Mouse (Mus musculus) cerebellum, adult 9-10 months (tissue): ENCODE measurements around the gene Olfr133.
"Not testable (repeated sequence)": the region's sequence is repeated elsewhere in the genome, so short reads cannot be mapped to it uniquely, and the experiment has no call there.

Source experiments
- DNase-seq: peaks from one replicate; pipeline ENCODE4 v3.0.0; 2022

The Olfr133 gene

GRCm38 (mm10) chr17:38144981-38145380, at the start of gene Olfr133:
Olfr133 (plus strand) TSS chr17:38145281.
- DNase-seq, result no peak

- DNase-seq, result not testable (repeated sequence)
Measured at GRCm38 (mm10) chr17:38124199-38124598, 20.9 kb upstream of the Olfr133 start.

- DNase-seq, result not testable (repeated sequence)
Measured at GRCm38 (mm10) chr17:38125371-38125770, 19.7 kb upstream of the Olfr133 start.

GRCm38 (mm10) chr17:38134426-38134825, 10.7 kb upstream of the Olfr133 start, which contains the start of gene Olfr132:
Olfr132 (minus strand) TSS chr17:38134526.
- no peak for DNase-seq

- no peak for DNase-seq
Measured at GRCm38 (mm10) chr17:38171088-38171487, 26.0 kb downstream of the Olfr133 start, which contains the start of gene Olfr134. Olfr134 (plus strand) TSS chr17:38171388.
